Mouse (Mus musculus) adrenal gland, postnatal 10 days (tissue): ENCODE results near the gene Elf1. TPM values are rescaled to one million over a fixed set of nuclear protein-coding genes. Genes with fewer than 3 reads are reported as not detected.
A peak's percentile ranks its signal among the peaks of the same experiment; 100 is the strongest.
"Not testable (repeated sequence)": the region's sequence is repeated elsewhere in the genome, so short reads cannot be mapped to it uniquely, and the experiment has no call there.

ENCODE experiments used
- DNase-seq: peaks from one replicate; pipeline ENCODE4 v3.0.0; 2021; ENCODE audit warnings: mixed read lengths
- long read RNA-seq, 2 experiments: library from polyadenylated mRNA; stranded (forward); transcript quantifications; one replicate each; pipeline ENCODE4 v2.0.0; 2021
- total RNA-seq, 2 experiments: library from RNA; stranded (reverse); gene quantifications; 2 replicates each; pipeline ENCODE4 v1.2.3; 2021

The Elf1 gene
- 10 to 100 TPM; 24.7 to 27.4 TPM for total RNA-seq
- long read RNA-seq, experiment 1, full-length matches to known transcripts, result 2 of 10 reads
- long read RNA-seq, experiment 1, partial matches to known transcripts, result 5 of 10 reads
- long read RNA-seq, experiment 1, other reads (novel, unspliced or antisense), result 3 of 10 reads
- long read RNA-seq, experiment 2, full-length matches to known transcripts, result 3 of 7 reads
- long read RNA-seq, experiment 2, partial matches to known transcripts, result 2 of 7 reads
- long read RNA-seq, experiment 2, other reads (novel, unspliced or antisense), result 2 of 7 reads

DNA sequence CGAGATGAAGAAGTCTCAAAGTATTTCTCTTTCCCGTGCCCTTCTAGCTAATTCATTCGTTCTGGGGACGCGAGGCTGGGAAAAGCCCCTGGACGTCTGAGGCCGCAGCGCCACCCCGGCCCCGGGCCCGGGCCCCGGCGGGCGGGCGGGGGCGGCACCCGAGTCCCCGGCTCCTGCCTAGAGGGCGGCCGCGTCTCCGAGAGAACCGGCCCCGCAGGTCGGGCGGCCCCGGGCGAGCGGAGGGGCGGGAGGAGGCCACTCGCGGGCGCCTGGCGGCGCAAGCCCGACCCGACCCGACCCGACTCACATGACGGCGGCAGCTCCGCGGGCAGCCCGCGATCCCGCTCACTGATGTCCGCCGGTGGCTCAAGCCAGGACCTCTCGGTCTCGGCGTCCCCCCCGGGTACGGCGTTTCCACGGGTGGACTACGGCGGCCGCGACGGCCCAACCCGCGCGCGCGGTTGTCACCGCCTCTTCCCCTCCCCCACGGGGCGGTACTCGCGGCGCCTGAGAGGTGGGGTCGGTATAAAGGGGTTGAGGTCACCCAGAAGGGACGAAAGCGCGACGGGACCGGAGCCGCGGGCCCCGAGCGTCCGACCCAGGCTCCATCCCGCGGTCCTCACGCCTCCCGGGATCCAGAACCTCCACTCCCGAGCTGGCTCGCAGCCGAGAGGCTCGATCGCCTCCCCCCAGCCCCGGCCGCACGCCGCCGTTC is at the start of gene Elf1:
Gene Elf1, plus strand, starts transcription at position 571 of the 715 bp plus-strand sequence.
- DNase-seq, result peak; percentile 99

DNA sequence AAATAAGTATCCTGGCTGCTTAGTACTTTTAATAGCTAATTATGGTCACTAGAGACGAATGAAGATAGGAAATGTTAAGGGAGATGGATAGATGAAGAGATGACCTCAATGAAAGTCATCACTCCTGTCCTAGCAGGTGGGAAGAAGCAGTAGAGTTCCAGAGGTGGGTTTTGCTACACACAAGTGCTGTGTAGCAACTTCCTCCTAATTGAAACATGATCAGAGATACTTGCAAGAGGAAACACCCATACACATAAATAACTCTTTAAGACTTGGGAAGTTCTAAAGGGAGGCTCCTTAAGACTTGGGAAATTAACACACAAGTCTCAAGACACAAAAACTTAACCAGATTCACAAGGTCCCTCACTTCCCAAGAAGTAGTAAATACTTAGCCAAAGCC is 46.9 kb upstream of the Elf1 start:
- DNase-seq, result no peak

DNA sequence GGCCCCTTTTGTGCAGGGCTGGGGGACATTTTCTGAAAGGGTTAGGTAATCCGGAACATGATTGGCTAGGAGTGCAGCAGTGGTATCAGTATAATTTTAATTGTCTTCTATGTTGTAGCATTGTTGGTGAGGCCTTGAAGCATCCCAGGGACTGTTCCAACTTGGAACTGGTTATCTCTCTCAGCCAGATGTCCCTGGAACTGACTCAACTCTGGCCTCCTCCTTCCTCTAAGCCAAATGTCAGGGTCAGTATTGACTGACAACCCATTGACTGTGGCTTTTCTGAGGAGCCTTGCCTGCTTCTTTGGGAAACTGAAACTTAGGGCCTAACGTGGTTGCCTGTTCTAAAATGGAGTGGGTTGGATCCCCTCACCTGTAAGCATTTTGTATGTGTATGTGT is 40.3 kb upstream of the Elf1 start:
- no peak for DNase-seq

- DNase-seq, result no peak
These were observed 39.6 kb upstream of the Elf1 start for GRCm38 (mm10) chr14:79441441-79441840.

DNA sequence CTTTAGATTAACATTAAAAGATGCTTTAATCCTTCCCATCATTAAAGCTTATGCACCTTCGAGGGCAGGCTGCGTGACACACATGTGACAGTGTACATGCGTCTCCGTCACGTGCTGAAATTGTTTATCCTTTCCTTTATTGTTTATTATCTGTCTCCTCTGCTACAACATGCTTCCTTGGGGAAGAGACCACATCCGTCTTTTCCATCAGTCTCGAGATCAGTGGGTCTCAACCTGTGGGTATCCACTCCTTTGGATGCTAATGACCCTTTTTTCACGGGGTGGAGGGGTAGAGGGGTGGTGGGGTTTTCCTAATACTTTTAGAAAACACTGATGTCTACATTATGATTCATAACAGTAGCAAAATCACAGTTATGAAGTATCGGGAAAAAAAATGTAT is 36.4 kb upstream of the Elf1 start:
- DNase-seq, result no peak

- DNase-seq, result no peak
These were observed 35.9 kb upstream of the Elf1 start for GRCm38 (mm10) chr14:79445055-79445620.

DNA sequence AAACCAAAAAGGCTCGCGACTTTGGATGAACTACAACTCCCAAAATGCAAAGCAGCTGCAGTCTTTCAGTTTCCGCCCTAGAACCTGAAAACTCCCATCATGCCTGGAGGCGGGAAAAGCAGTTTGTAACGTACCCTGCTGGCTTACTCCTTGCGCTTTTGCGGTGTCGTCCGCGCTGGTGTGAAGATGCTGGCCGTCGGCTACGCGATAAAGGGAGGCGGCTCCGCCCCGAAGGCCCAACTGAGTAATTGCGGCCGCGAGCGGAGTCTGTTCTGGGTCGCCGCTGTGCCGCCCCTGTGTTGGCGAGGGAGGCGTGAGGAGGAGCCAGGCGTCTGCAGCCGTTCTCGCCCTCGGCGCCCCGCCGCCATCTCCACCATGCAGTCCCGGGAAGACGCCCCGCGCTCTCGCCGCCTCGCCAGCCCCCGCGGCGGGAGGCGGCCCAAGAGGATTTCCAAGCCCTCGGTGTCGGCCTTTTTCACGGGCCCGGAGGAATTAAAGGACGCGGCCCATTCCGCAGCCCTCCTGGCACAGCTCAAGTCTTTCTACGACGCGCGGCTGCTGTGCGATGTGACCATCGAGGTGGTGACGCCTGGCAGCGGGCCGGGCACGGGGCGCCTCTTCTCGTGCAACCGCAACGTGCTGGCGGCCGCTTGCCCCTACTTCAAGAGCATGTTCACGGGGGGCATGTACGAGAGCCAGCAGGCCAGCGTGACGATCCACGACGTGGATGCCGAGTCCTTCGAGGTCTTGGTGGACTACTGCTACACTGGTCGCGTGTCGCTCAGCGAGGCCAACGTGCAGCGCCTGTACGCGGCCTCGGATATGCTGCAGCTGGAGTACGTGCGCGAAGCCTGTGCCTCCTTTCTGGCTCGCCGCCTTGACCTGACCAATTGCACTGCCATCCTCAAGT is 29.1 kb upstream of the Elf1 start, which contains the start of gene Kbtbd6:
Gene Kbtbd6, plus strand, starts transcription at position 155 of the 910 bp plus-strand sequence.
- DNase-seq, result peak; percentile 83

DNA sequence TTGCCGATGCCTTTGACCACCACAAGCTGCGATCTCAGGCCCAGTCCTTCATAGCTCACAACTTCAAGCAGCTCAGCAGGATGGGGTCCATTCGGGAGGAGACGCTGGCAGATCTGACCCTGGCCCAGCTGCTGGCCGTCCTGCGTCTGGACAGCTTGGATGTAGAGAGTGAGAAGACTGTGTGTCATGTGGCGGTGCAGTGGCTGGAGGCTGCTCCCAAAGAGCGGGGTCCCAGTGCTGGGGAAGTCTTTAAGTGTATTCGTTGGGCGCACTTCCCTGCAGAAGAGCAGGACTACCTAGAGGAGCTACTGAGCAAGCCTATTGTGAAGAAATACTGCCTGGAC is 28.4 kb upstream of the Elf1 start:
- not testable (repeated sequence) for DNase-seq

DNA sequence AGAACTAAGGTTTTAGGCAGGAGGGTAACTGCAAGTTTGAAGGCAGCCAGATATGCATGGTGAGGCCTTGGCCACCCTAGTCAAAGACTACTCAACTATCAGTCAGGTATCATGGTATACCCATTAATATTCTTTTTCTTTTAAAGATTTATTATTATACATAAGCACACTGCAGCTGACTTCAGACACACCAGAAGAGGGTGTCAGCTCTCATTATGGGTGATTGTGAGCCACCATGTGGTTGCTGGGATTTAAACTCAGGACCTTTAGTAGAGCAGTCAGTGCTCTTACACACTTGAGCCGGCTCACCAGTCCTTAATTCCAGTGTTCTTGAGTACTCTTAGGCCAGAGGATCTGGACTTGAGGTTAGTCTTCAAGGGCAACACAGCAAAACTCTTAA is 20.6 kb upstream of the Elf1 start:
- DNase-seq, result no peak

- no peak for DNase-seq
These were observed 20.0 kb upstream of the Elf1 start for GRCm38 (mm10) chr14:79460988-79461387.

DNA sequence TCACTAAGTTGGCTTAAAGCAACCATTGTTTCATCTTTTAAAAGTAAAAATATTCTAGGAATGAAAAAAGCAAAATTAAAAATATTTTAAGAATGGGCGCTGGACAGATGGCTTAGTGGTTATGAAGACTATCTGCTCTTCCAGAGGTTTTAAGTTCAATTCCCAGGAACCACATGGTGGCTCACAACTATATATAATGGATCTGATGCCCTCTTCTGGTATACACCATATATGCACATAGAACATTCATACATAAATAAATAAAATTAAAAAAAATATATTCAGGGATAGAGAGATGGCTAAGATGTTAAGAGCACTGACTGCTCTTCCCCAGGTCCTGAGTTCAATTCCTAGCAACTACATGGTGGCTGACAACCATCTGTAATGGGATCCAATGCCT is 15.4 kb upstream of the Elf1 start:
- DNase-seq, result no peak

DNA sequence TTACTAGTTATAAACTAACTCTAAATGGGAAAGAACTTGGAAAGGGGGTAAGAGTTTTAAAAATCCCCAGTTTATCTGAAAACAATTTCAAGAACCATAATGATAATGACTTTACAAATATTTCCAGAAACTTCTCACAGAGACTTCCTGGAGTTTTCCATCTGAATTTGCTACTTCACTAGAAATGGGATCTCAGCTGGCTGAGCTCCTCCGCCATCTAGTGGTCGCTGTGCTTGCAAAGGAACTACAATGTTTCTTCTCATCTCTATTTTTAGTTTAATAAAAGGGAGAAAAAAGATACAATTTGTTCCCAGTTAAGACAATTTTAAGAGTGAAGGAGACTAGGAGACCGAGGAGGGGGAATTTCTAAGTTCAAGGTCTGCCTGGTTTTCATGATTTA is 13.4 kb upstream of the Elf1 start:
- peak; percentile 80 for DNase-seq

DNA sequence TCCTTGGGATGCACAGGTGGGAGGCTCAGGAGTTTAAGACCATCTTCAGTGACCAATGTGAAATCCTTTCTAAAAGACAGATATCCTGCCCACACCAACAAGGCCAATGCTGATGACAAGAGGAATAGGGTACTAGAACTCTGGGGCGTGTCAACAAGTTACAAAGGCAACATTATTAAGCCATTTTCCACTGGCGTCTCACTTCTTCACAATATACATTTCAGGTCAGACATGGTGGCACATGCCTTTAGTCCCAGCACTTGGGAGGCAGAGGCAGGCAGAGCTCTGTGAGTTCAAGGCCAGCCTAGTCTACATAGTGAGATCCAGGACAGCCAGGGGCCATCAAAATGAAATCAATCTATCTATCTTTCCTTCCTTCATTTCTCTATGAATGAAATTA is 7.6 kb upstream of the Elf1 start:
- no peak for DNase-seq

- DNase-seq, result peak; percentile 96
These were observed 551 bp downstream of the Elf1 start, which contains the start of gene Wbp4 for GRCm38 (mm10) chr14:79481339-79482151. Gene Wbp4 (minus strand): TSS chr14:79481520.

- peak; percentile 48 for DNase-seq
These were observed 1.3 kb downstream of the Elf1 start for GRCm38 (mm10) chr14:79482251-79482661.

DNA sequence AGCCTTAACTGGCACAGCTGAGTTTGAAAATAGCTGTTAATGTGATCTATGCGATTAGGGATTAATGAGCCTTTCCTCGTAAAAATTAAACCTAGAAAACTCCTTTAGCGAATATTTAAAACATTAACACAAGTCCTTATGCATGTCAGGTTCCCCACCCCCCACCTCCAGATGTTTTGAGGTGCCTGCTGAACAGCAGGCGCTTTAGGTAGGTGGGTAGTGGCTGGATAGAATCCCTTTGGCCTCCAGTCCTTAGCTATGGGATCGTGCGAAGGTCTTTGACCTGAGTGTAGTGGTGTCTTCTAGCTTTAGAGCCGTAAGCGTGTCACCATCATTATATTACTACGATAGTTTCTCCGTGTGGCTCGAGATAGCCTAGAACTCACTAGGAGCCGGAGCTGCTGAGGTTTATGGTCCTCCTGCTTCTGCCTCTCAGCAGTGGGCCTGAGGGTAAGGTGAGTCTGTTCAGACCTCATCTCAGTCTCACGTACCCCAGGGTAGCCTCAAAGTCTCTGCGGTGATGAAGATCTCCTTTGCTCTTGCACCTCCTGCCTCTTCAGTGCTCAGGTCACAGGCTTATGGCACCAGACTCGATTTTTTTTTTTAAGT is 1.9 kb downstream of the Elf1 start:
- no peak for DNase-seq

DNA sequence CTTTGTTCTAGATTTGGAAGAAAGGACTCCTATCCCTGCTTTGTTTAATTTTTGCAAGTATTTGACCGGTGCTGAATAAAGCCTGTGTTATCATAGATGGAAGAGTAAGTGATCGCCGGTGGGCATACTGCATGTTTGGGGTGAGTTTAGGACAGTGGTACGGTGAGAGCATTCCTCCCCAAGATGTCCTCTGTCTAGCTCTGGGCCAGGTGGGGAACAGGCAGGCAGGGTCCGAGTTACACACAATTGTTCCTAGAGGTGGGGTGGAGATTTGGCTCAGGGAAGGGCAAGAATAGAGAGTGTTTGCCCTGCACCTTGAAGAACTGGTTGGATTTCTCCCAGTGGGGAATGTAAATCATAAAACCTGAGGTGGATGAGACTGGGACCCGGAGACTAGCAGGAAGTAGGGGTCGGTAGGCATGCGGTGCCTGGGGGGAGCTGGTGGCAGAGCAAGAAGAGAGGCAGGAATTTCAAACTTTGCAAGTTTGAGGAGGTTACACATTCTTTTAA is 2.7 kb downstream of the Elf1 start:
- DNase-seq, result no peak

DNA sequence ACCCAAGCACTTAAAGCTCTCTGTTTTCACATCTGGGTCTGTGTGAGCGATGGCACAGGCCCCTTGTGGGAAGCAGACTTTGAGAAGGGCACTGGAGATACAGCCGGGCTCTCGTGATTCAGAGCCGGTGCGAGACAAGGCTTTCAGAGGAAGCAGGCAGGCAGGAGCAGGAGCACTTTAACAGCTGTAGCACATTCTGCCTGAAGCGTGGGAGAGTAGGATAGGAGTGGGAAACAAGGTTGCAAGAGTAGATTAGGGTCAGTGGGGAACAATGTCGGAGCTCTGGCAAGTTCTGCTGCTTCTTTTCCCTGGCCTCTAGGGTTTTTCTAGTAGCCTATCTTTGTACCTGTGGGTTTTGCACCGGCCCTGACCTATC is 5.6 kb downstream of the Elf1 start:
- no peak for DNase-seq

DNA sequence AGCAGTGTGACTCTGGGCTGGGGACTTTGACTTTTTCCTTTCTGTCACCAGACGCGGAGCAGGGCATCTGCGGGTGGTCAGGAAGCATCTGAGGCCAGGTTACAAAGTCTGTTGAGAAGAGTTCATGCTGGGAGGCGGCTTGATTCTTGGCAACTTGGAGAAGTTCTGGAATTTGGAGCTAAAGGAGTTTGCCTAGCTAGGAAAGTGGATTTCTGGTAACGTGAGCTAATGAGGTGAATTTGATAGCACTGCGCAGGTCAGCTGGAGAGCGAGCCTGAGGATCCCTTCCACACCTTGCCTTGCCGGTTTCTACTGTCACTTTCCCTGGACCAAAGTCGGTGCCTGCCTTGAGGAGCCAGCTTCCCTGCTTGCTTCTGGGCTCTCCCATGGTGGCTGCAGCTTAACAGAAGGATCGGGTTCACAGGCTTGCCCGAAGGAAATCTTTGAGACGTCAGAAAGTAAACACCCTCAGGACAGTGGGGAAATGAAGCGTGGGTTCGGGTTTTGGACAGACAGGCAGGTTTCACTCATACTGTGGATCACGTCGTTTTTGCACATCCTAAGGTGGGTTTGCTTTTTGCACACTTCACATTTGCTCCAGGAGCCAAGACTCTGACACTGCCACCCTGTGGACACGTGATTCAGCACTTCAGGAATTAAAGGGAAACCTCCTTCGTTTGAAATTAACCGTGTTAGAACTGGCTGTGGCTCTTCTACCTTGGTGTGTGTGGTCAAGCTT is 6.2 kb downstream of the Elf1 start:
- peak; percentile 53 for DNase-seq

GRCm38 (mm10) chr14:79488531-79488930 is 7.5 kb downstream of the Elf1 start:
- DNase-seq, result peak; percentile 60
